Mouse (Mus musculus): ENCODE measurements around the gene Appl2. TPM values are rescaled to one million over a fixed set of nuclear protein-coding genes. Genes with fewer than 3 reads are reported as not detected.

Gene Appl2
- polyA plus RNA-seq, 1 experiment from 2014 or later: 32.4 TPM

DNA sequence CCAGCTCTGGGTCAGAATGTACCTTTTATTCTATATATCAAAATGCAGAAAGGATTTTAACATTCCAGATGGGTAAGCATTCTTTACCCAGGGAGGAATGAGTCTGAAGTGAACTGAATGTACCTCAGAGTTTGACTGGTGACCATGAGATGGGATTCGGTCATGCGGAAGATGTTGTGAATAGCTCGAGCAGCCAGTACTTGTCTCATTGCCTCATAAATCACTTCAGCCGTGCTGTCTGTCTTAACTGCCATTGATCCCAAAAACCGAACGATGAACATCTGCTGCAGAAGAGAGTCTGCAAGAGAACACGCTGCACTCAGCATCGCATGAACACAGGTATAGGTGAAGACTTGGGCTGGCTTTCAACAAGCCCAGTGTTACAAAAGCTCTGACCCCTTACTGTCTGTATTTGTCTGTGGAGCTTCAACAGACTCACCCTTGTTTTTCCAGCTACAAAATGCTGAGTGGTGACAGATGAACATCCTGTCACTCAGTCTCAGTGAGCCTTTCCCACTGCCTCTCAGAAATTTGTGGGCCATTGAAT is 42.8 kb downstream of the Appl2 start:
- 63% methylated on average over 8 of the region's 8 CpGs for WGBS
- no peaks in the 10 kb centered on the region for H3K9me3 ChIP-seq (replicated peaks; ENCODE audit: low read length)
- peaks cover 23% of the 10 kb centered on the region; the same call in 1 of the 2 replicates for H3K36me3 ChIP-seq (ENCODE audit: insufficient read depth, low read length)

DNA sequence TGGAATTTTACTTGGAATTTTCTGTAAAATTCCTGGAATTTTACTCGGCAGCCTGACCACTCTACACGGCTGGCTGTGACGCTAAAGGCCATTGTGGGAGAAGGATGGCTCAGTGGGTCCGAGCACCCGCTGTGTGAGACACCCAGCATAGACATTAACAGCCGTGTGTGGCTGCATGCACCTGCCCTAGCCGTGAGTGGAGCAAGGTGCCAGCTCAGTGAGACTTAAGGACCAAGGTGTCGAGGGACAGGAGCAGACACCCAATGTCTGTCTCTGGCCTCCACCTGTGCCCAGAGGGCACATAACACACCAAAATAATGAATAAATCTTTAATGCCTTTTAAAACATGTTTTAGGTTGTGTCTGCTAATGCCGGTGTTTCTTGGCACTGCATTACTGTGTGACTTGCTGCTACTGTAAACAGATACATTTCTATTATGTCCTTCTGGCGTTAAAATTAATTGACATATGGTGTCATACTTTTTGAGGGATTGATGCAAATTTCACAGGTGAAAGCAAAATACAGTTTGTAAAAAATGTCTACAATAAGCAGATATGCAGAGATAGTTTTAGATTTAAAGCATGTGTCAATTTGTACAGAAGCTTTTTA is 44.5 kb downstream of the Appl2 start:
- DNase-seq (ENCODE audit: low spot score) (no peak), ATAC-seq (replicated peaks; ENCODE audit: low FRiP score, low read depth) (no peak)
- Histone ChIP-seq H3K36me3 (ENCODE audit: insufficient read depth, low read length) (0 out of 2 replicates have a peak, but pooled peaks cover 30% of the 10 kb centered on the region), H3K4me3 (replicated peaks; ENCODE audit: low read depth, low read length) (no peak overlapping the region), H3K9me3 (replicated peaks; ENCODE audit: low read length) (no peaks in the 10 kb centered on the region), H3K9ac (ENCODE audit: low read depth, low read length) (no peak overlapping the region), H3K4me1 (replicated peaks; ENCODE audit: insufficient read depth, low read length) (no peaks in the 10 kb centered on the region), H3K27me3 (ENCODE audit: insufficient read depth, low read length) (no peaks in the 10 kb centered on the region), H3K27ac (no peak overlapping the region), H3K4me2 (ENCODE audit: low read length) (no peak overlapping the region)
- TF ChIP-seq CTCF (IDR thresholded peaks at IDR 0.05; ENCODE audit: low read depth): no peak
- 91% methylated on average over 10 of the region's 10 CpGs for whole genome bisulfite sequencing

More for the DNA sequence above, 42.8 kb downstream of the Appl2 start:
- H3K4me2 ChIP-seq (ENCODE audit: low read length): no peak overlapping the region
- H3K4me3 ChIP-seq (replicated peaks; ENCODE audit: low read depth, low read length): no peak overlapping the region
- H3K4me1 ChIP-seq (replicated peaks; ENCODE audit: insufficient read depth, low read length): no peaks in the 10 kb centered on the region
- no peak overlapping the region for H3K9ac ChIP-seq (ENCODE audit: low read depth, low read length)
- TF ChIP-seq CTCF (IDR thresholded peaks at IDR 0.05; ENCODE audit: low read depth): no peak
- no peaks in the 10 kb centered on the region for H3K27me3 ChIP-seq (ENCODE audit: insufficient read depth, low read length)
- ATAC-seq (replicated peaks; ENCODE audit: low FRiP score, low read depth) (no peak), DNase-seq (ENCODE audit: low spot score) (no peak)
- H3K27ac ChIP-seq: no peak overlapping the region

DNA sequence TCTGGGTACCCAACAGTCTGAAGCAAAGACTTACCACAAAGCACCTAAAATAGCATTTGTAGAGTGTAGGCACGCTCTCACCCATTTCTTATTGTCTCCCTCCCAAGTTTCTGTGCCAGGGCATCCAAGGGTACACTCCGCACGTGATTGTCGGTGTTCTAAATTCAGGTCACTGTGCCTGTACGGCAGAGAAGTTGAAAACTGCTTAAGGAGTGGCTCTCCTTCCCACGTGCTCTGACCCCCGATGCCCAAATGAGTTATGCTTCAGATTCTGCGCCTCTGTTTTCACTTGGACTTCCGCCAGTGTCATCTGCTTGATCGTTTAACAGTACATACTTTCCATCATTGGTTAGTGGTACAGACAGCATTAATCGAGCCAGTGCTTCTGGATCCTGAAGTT is 47.9 kb downstream of the Appl2 start:
- Histone ChIP-seq H3K27me3 (ENCODE audit: insufficient read depth, low read length) (no peaks in the 10 kb centered on the region), H3K4me1 (replicated peaks; ENCODE audit: insufficient read depth, low read length) (no peaks in the 10 kb centered on the region), H3K9ac (ENCODE audit: low read depth, low read length) (no peak overlapping the region), H3K4me2 (ENCODE audit: low read length) (no peak overlapping the region), H3K27ac (no peak overlapping the region), H3K4me3 (replicated peaks; ENCODE audit: low read depth, low read length) (no peak overlapping the region), H3K36me3 (ENCODE audit: insufficient read depth, low read length) (0 out of 2 replicates have a peak, but pooled peaks cover 40% of the 10 kb centered on the region), H3K9me3 (replicated peaks; ENCODE audit: low read length) (no peaks in the 10 kb centered on the region)
- DNase-seq (ENCODE audit: low spot score) (no peak), ATAC-seq (replicated peaks; ENCODE audit: low FRiP score, low read depth) (no peak)
- 64% methylated on average over 11 of the region's 11 CpGs for WGBS
- no peak for TF ChIP-seq CTCF (IDR thresholded peaks at IDR 0.05; ENCODE audit: low read depth)

DNA sequence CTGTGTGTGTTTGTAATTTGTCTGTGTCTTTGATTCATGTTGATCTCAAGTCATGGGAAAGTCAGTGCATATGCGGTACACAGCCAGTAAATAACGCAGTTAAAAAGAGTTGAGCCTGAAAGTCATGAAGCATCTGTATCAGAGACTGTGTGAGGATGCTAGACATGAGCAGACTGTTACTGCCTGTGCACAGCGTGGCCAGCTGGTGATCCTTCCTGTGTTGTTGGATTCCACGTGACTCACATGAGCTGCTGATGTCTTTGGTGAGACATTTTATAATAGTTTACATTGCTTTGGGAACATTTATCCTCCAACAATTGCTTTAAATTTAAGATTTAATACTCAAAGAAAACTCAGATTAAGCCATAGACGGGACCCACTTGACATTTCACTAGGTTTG is 54.0 kb downstream of the Appl2 start:
- H3K36me3 ChIP-seq (ENCODE audit: insufficient read depth, low read length): peaks cover 43% of the 10 kb centered on the region
- no peaks in the 10 kb centered on the region for H3K27me3 ChIP-seq (ENCODE audit: insufficient read depth, low read length)
- no peak overlapping the region for H3K27ac ChIP-seq
- H3K4me1 ChIP-seq (replicated peaks; ENCODE audit: insufficient read depth, low read length): no peaks in the 10 kb centered on the region
- DNase-seq (ENCODE audit: low spot score) (no peak), ATAC-seq (replicated peaks; ENCODE audit: low FRiP score, low read depth) (no peak)
- H3K4me3 ChIP-seq (replicated peaks; ENCODE audit: low read depth, low read length): no peak overlapping the region
- no peak overlapping the region for H3K9ac ChIP-seq (ENCODE audit: low read depth, low read length)
- WGBS: 89% methylated on average over 5 of the region's 5 CpGs
- no peak overlapping the region for H3K4me2 ChIP-seq (ENCODE audit: low read length)
- no peak for TF ChIP-seq CTCF (IDR thresholded peaks at IDR 0.05; ENCODE audit: low read depth)
- no peaks in the 10 kb centered on the region for H3K9me3 ChIP-seq (replicated peaks; ENCODE audit: low read length)

DNA sequence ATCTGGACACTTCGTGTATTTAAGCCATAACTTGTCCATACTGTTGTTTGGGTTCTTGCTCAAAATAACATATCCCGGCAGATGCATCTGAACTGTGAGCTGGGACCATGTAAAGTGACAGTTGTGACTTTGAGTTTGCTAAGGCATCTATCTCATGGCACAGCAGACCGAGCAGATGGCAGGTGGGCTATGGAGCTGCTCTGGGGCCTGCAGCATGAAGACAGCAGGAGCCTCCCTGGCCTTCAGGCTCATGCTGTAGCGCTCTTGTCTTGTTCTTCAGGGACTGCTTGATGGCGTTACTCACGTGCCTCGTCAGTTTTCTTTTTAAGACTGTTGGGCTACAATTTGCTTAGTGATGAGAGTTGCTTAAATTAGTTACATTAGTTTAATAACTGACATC is 55.9 kb downstream of the Appl2 start:
- Histone ChIP-seq H3K36me3 (ENCODE audit: insufficient read depth, low read length) (peaks cover 46% of the 10 kb centered on the region), H3K27ac (no peak overlapping the region), H3K9ac (ENCODE audit: low read depth, low read length) (no peak overlapping the region), H3K9me3 (replicated peaks; ENCODE audit: low read length) (no peaks in the 10 kb centered on the region), H3K4me3 (replicated peaks; ENCODE audit: low read depth, low read length) (no peak overlapping the region), H3K4me1 (replicated peaks; ENCODE audit: insufficient read depth, low read length) (no peaks in the 10 kb centered on the region), H3K4me2 (ENCODE audit: low read length) (no peak overlapping the region), H3K27me3 (ENCODE audit: insufficient read depth, low read length) (no peaks in the 10 kb centered on the region)
- ATAC-seq (replicated peaks; ENCODE audit: low FRiP score, low read depth) (no peak), DNase-seq (ENCODE audit: low spot score) (no peak)
- WGBS: 90% methylated on average over 7 of the region's 7 CpGs
- TF ChIP-seq CTCF (IDR thresholded peaks at IDR 0.05; ENCODE audit: low read depth): no peak

DNA sequence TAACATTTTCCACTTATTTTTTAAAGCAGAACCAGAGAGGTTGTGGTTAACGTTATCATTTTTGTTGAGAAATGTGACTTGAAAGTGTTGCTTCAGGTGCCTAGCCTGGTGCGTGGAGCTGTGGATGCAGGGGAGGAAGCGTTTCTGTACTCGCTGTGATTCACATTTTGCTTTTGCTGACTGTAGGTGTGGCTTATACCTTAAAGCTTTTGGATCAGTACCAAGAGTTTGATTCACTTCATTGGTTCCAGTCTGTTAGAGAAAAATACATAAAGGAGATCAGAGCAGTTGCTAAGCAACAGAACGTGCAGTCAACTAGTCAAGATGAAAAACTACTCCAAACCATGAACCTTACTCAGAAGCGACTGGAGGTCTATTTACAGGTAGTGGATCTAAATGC is 57.7 kb downstream of the Appl2 start:
- no peak for DNase-seq (ENCODE audit: low spot score)
- Histone ChIP-seq H3K27ac (no peak overlapping the region), H3K4me1 (replicated peaks; ENCODE audit: insufficient read depth, low read length) (no peaks in the 10 kb centered on the region), H3K27me3 (ENCODE audit: insufficient read depth, low read length) (no peaks in the 10 kb centered on the region), H3K36me3 (ENCODE audit: insufficient read depth, low read length) (peaks cover 52% of the 10 kb centered on the region), H3K9ac (ENCODE audit: low read depth, low read length) (no peak overlapping the region), H3K4me3 (replicated peaks; ENCODE audit: low read depth, low read length) (no peak overlapping the region), H3K4me2 (ENCODE audit: low read length) (no peak overlapping the region), H3K9me3 (replicated peaks; ENCODE audit: low read length) (no peaks in the 10 kb centered on the region)
- no peak for ATAC-seq (replicated peaks; ENCODE audit: low FRiP score, low read depth)
- 83% methylated on average over 6 of the region's 6 CpGs for WGBS
- TF ChIP-seq CTCF (IDR thresholded peaks at IDR 0.05; ENCODE audit: low read depth): no peak
